Mouse (Mus musculus): ENCODE results near the gene Fmnl1.

GRCm38 (mm10) chr11:103192956-103193824 lies 22.3 kb downstream of the Fmnl1 start:
- TF ChIP-seq CTCF (IDR thresholded peaks at IDR 0.05; ENCODE audit: low read depth, low read length) (peak; percentile 29; the same call in 1 of the 2 replicates), POLR2A (IDR thresholded peaks at IDR 0.05; ENCODE audit: extremely low read depth, insufficient read depth, low read length) (no peak)

All from liver, adult 2 months (tissue).